Mouse (Mus musculus): ENCODE data around the gene Polr2f. TPM values are rescaled to one million over a fixed set of nuclear protein-coding genes. Genes with fewer than 3 reads are reported as not detected.

Polr2f gene
- total RNA-seq, 2 experiments from 2014 or later: 123 to 124 TPM

- no peak for DNase-seq (ENCODE audit: extremely low spot score in 1 of 2, low spot score in 2 of 2)
- intact Hi-C loops (cut with DNase I): no loop called here
Observed at GRCm38 (mm10) chr15:79195492-79195891, 54.7 kb downstream of the Polr2f start.

GRCm38 (mm10) chr15:79199390-79199976, 58.7 kb downstream of the Polr2f start:
- intact Hi-C loops (cut with DNase I): no loop called here
- no peak for DNase-seq (ENCODE audit: extremely low spot score in 1 of 2, low spot score in 2 of 2)

Other genes starting within 250 kb of the Polr2f start
- not detected for gene Gm49510, start 241.3 kb upstream of the Polr2f start, total RNA-seq (2021)
- gene Sh3bp1, start 241.2 kb upstream of the Polr2f start, total RNA-seq (2021): 1 to 10 TPM; 8.7 to 9.4 TPM
- gene Pdxp, start 227.1 kb upstream of the Polr2f start, total RNA-seq (2021): 100 to 1,000 TPM; 146 to 158 TPM
- 10 to 100 TPM; 24.1 to 25.3 TPM for gene Lgals1, start 214.3 kb upstream of the Polr2f start, total RNA-seq (2021)
- 10 to 100 TPM; 40.9 to 41.4 TPM for gene Nol12, start 206.1 kb upstream of the Polr2f start, total RNA-seq (2021)
- 10 to 100 TPM; 31.7 to 37.6 TPM for gene Triobp, start 193.3 kb upstream of the Polr2f start, total RNA-seq (2021)
- gene H1f0, start 112.6 kb upstream of the Polr2f start, total RNA-seq (2021): 10 to 100 TPM; 73.4 to 81.3 TPM
- gene Galr3, start 99.1 kb upstream of the Polr2f start, total RNA-seq (2021): under 1 TPM; 0.36 to 0.45 TPM
- gene Ankrd54, start 78.1 kb upstream of the Polr2f start, total RNA-seq (2021): 10 to 100 TPM; 17.9 to 20.1 TPM
- gene Eif3l, start 65.8 kb upstream of the Polr2f start, total RNA-seq (2021): 100 to 1,000 TPM in 1 of 2 experiments, 10 to 100 TPM in 1; 95.5 to 100 TPM
- gene Micall1, start 32.1 kb upstream of the Polr2f start, total RNA-seq (2021): 10 to 100 TPM; 31.4 to 34.0 TPM
- gene 1700088E04Rik, start 244 bp downstream of the Polr2f start, total RNA-seq (2021): 10 to 100 TPM; 12.2 to 16.5 TPM
- gene Sox10, start 24.2 kb downstream of the Polr2f start, total RNA-seq (2021): 10 to 100 TPM; 22.5 to 27.0 TPM
- 10 to 100 TPM; 53.9 to 59.1 TPM for gene Pick1, start 88.2 kb downstream of the Polr2f start, total RNA-seq (2021)
- gene Gm49486, start 88.4 kb downstream of the Polr2f start, total RNA-seq (2021): 1 to 10 TPM; 1.3 to 1.8 TPM
- under 1 TPM in 1 of 2 experiments, not detected in 1; 0.19 TPM for gene Slc16a8, start 113.8 kb downstream of the Polr2f start, total RNA-seq (2021)
- gene Baiap2l2, start 144.5 kb downstream of the Polr2f start, total RNA-seq (2021): 1 to 10 TPM; 7.0 to 9.1 TPM
- gene Pla2g6, start 187.4 kb downstream of the Polr2f start, total RNA-seq (2021): 10 to 100 TPM; 21.9 to 22.3 TPM
- 1 to 10 TPM; 1.3 to 3.1 TPM for gene Maff, start 205.6 kb downstream of the Polr2f start, total RNA-seq (2021)

Measured in left cerebral cortex, postnatal 10 days (tissue).